8 mouse cellular contexts compared by ENCODE assay signal in genomic region chr3:116327001-116327615, GRCm38 (mm10).
A peak's percentile ranks its signal among the peaks of the same experiment; 100 is the strongest.
DNase-seq lines count a peak whose midpoint lies in the region; ATAC-seq and TF ChIP-seq lines count a peak whose summit lies in the region.

No protein-coding gene starts in this region.

- no peak overlapping the region for H3K9ac ChIP-seq in ES-E14 (ENCODE audit: insufficient read depth, low read depth, low read length, poor library complexity, severe bottlenecking)
- peak overlapping the region; percentile 32 for H3K9ac ChIP-seq in forebrain, embryonic 15.5 days (replicated peaks)

- no peaks in the 10 kb centered on the region for H3K9me3 ChIP-seq in ES-E14 (ENCODE audit: control insufficient read depth, insufficient read depth, low read depth, low read length)
- no peaks in the 10 kb centered on the region for H3K9me3 ChIP-seq in forebrain, embryonic 15.5 days

- no peaks in the 10 kb centered on the region for H3K27me3 ChIP-seq in forebrain, embryonic 15.5 days
- no peaks in the 10 kb centered on the region for H3K27me3 ChIP-seq in thymus, adult 2 months (ENCODE audit: control insufficient read depth, insufficient read depth, low read length)

- DNase-seq in ES-E14 (ENCODE audit: low read depth, low spot score): peak; percentile 86
- peak; percentile 80 for DNase-seq in cerebellum, adult 11 months
- peak; percentile 88 to 90 for DNase-seq in heart, postnatal 36 days
- DNase-seq in layer of hippocampus, adult 2 months (ENCODE audit: low spot score in 2 of 2): peak; percentile 88 to 90
- peak; percentile 83 for DNase-seq in lung, adult 2 months
- peak; percentile 66 for DNase-seq in ovary, adult 18-20 months (ENCODE audit: low spot score)
- DNase-seq in thymus, adult 2 months: peak; percentile 78

- no peak overlapping the region for H3K27ac ChIP-seq in ES-E14 (ENCODE audit: insufficient read depth, low read depth, low read length, poor library complexity, severe bottlenecking)
- peak overlapping the region; percentile 39; the same call in 1 of the 2 replicates for H3K27ac ChIP-seq in forebrain, embryonic 15.5 days (replicated peaks)
- peak overlapping the region; percentile 5; the same call in 1 of the 2 replicates for H3K27ac ChIP-seq in layer of hippocampus, adult 2 months
- no peak overlapping the region for H3K27ac ChIP-seq in thymus, adult 2 months (ENCODE audit: control insufficient read depth, insufficient read depth, low read length)

- H3K36me3 ChIP-seq in ES-E14 (ENCODE audit: control insufficient read depth, insufficient read depth, low read length, poor library complexity, severe bottlenecking): no peaks in the 10 kb centered on the region
- no peaks in the 10 kb centered on the region for H3K36me3 ChIP-seq in forebrain, embryonic 15.5 days
- no peaks in the 10 kb centered on the region for H3K36me3 ChIP-seq in thymus, adult 2 months (ENCODE audit: control insufficient read depth, insufficient read depth, low read length)

- in situ Hi-C loops in ES-E14 (cut with MboI; ENCODE audit: low sequenced_read_pairs in 2 of 2, unreplicated experiment in 2 of 2): loop anchor here in 1 of 2 experiments (5.0 kb wide), 2 partner anchors 300 to 425 kb away; no protein-coding TSS in a partner anchor

- 7% methylated on average over 23 of the region's 23 CpGs for WGBS in forebrain, embryonic 15.5 days
- 17% methylated on average over 23 of the region's 23 CpGs for WGBS in lung, adult 2 months
- 33% methylated on average over 23 of the region's 23 CpGs for WGBS in thymus, adult 2 months

- peak overlapping the region in 1 of 2 experiments; percentile 23; a peak in 2 of 4 replicates for H3K4me3 ChIP-seq in ES-E14 (ENCODE audit: insufficient read depth in 1 of 2, low read depth in 1 of 2, low read length in 2 of 2, poor library complexity in 1 of 2, severe bottlenecking in 1 of 2)
- peak overlapping the region; percentile 27 for H3K4me3 ChIP-seq in forebrain, embryonic 15.5 days
- H3K4me3 ChIP-seq in layer of hippocampus, adult 2 months: peak overlapping the region; percentile 50
- no peak overlapping the region for H3K4me3 ChIP-seq in lung, adult 2 months (replicated peaks; ENCODE audit: extremely low read depth, low read depth, low read length)
- no peak overlapping the region for H3K4me3 ChIP-seq in thymus, adult 2 months (ENCODE audit: control insufficient read depth, insufficient read depth, low read length)

- H3K4me1 ChIP-seq in ES-E14 (ENCODE audit: control insufficient read depth in 2 of 2, insufficient read depth in 2 of 2, low read length in 2 of 2, poor library complexity in 1 of 2): peaks cover 5 to 10% of the 10 kb centered on the region in 2 experiments; a peak in 3 of 4 replicates
- peaks cover 18% of the 10 kb centered on the region for H3K4me1 ChIP-seq in forebrain, embryonic 15.5 days
- no peaks in the 10 kb centered on the region for H3K4me1 ChIP-seq in lung, adult 2 months (ENCODE audit: control insufficient read depth, insufficient read depth, low read length)
- H3K4me1 ChIP-seq in thymus, adult 2 months (replicated peaks; ENCODE audit: control insufficient read depth, insufficient read depth, low read length): peaks cover 6% of the 10 kb centered on the region; the same call in 1 of the 2 replicates

- intact Hi-C loops in heart, postnatal 36 days (cut with DNase I): loop anchor here (1.0 to 2.0 kb wide), 3 partner anchors 281 to 294 kb away; no protein-coding TSS in a partner anchor

- peak overlapping the region; percentile 53 for H3K4me2 ChIP-seq in forebrain, embryonic 15.5 days (replicated peaks)

- peak; percentile 79 for ATAC-seq in forebrain, embryonic 15.5 days (replicated peaks)

- no peak for TF ChIP-seq POLR2A in lung, adult 2 months (IDR thresholded peaks at IDR 0.05; ENCODE audit: borderline replicate concordance, extremely low read depth, low read depth, low read length)
- TF ChIP-seq POLR2A in thymus, adult 2 months (IDR thresholded peaks at IDR 0.05; ENCODE audit: control insufficient read depth, extremely low read depth, insufficient read depth, low read length, poor library complexity): no peak

- TF ChIP-seq CTCF in layer of hippocampus, adult 2 months (conservative IDR thresholded peaks at IDR 0.05): peak; percentile 99
- peak; percentile 96 for TF ChIP-seq CTCF in lung, adult 2 months (IDR thresholded peaks at IDR 0.05; ENCODE audit: insufficient read depth, low read length)
- peak; percentile 97 for TF ChIP-seq CTCF in thymus, adult 2 months (IDR thresholded peaks at IDR 0.05; ENCODE audit: borderline replicate concordance, control insufficient read depth, extremely low read depth, insufficient read depth, low read length, poor library complexity)

TF ChIP-seq in ES-E14, 5 proteins besides CTCF, POLR2A, EP300 and RAD21:
- TF ChIP-seq ZC3H11A (IDR thresholded peaks at IDR 0.05; ENCODE audit: borderline replicate concordance, low read depth, low read length) (peak; percentile 89), HCFC1 (IDR thresholded peaks at IDR 0.05; ENCODE audit: borderline replicate concordance, insufficient read depth, low read length) (no peak), CHD2 (IDR thresholded peaks at IDR 0.05; ENCODE audit: low read depth, low read length) (no peak), ZNF384 (IDR thresholded peaks at IDR 0.05; ENCODE audit: low read depth, low read length) (peak; percentile 78)

Comparison
In these comparisons a context has a peak if more than half of its experiments do, and no peak if none do; other contexts are left out.
1. H3K27ac ChIP-seq: peak in forebrain, embryonic 15.5 days (single experiment) and layer of hippocampus, adult 2 months (single experiment); none in ES-E14 (single experiment) and thymus, adult 2 months (single experiment).
2. H3K4me3 ChIP-seq: peak in forebrain, embryonic 15.5 days (single experiment) and layer of hippocampus, adult 2 months (single experiment); none in lung, adult 2 months (single experiment) and thymus, adult 2 months (single experiment).
3. Peak in every context shown above with its lines, with median percentiles within 50 percentile points of each other: DNase-seq and CTCF ChIP-seq.